Mouse (Mus musculus) right cerebral cortex, adult 2 months (tissue): ENCODE data around the gene Lkaaear1.
A peak's percentile ranks its signal among the peaks of the same experiment; 100 is the strongest.

Source experiments
- DNase-seq, 2 experiments: peaks; one replicate each; pipeline ENCODE4 v3.0.0; 2021 to 2022; ENCODE audit warnings: low spot score in 2 of 2

Lkaaear1 gene

DNA sequence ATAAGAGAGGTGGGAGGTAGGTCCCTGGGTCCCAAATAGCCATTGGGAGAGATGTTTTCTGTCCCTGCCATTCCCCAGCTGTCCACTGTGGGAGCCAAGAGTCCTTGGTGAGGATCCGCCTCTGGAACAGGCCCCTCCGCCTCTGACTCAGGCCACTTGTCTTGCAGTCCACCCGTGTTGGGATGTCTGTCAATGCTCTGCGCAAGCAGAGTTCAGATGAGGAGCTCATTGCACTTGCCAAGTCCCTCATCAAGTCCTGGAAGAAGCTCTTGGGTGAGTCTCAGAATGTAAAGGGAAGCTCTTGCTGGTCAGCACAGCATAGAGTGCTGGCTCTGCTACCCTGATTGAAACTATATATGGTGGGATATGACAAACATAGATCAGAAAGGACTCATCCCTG is 14.9 kb downstream of the Lkaaear1 start:
- DNase-seq, result no peak

DNA sequence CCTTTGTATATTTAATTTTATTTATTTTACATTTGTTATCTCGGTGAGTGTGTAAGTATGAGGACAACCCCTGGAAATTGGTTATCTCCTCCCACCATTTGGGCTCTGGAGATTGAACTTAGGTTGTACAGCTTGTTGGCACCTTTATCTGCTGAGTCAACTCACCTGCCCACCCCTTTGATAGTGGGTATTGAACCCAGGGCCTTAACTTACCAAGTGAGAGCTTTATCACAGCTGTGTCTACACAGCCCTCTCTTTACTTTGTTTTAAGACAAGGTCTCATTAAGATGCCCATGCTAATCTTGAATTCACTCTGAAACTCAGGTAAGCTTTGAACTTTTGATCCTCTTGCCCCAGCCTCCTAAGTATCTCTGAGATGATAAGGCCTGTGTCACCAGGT is 16.3 kb downstream of the Lkaaear1 start:
- DNase-seq, result no peak

DNA sequence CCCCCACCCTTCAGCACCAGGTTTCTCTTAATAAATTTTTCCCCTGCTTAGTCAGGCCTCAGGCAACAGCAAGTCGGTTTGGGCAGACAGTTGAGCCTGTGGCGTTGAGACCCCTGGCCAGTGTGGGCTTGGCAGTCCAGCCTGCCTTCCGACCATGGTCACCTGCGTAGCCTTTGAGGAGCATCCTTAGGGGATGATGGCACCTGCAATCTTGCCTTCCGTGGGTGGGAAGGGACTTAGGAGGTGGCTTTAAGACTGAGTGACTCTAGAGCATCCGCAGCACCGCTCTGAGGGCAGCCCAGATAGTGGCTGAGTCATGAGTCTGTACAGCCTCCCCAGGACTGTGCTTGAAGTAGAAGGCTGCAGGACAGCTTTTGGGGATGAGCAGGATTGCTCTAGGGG is 17.5 kb downstream of the Lkaaear1 start:
- peak in 1 of 2 experiments; percentile 52 for DNase-seq

DNA sequence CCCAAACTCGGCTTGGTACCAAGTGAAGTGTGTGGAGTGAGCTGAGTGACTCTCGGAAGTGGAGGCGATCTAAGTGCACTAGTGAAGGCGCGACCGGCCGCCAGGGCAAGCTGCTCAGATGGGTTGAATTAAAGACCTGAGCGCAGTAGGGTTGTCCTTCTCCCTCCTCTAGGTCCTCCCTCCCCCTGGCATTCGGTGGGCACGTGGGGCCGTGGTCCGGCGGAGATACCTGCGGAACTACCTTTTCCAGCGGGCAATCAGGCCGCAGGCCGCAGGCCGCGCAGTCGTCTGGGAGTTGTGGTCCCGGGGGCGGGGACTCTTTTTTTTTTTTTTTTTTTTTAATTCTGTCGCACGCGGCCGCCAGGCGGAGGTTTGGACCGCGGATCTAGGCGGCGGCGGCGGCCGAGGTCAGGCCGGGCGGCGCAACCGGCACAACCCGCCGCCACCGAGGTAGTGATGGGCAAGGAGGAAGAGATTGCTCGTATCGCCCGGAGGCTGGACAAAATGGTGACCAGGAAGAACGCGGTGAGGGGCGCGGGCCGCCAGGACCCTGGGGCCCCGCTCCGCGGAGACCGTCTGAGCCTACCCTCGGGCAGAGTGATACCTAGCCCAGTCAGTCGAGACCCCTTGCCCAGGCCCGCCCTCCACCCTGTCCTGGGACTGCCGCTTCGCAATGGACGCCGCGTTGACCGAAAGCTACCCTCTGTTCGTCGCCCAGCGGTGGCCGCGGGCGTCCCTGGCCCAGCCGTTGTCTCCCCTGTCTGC is 18.1 kb downstream of the Lkaaear1 start, which contains the start of gene Tcea2:
Gene Tcea2 (plus strand): TSS at position 360 of the 765 bp plus-strand sequence.
- DNase-seq, result peak; percentile 71 to 78

DNA sequence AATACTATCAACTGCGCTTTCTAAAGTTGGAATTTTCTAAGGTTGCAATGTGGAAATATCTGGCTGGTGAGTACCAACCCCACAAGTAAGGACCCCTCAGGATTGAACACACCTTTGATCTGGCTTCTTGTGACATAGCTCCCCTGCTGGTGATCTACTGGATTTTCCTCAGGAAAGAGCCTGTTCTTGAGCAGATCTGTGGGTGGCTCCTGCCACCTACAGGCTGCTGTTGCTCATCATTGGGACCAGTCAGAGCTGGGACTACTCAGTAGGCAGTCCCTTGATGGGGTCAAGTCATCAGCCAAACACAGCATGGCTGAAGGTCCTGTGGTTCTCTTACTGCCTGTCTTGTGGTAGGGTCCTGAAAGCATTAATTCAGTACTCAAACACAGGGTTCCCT is 19.5 kb downstream of the Lkaaear1 start:
- DNase-seq, result peak; percentile 78 to 86

DNA sequence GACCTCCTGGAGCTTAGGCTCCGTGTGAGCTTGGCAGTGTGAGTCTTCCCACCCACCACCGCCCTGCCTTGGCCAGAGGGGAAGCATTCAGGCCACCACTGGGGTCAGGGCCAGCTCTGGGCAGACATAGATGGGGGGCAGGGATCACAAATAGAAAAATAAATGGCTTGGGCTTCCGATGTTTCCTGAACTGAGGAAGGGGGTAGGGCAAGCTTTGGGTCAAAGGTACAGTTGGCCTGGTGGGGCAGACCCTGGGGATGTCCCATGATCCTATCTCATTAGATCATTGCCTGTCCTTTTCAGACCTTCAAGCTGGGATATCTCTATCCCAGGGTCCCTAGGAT is 20.5 kb downstream of the Lkaaear1 start:
- no peak for DNase-seq

DNA sequence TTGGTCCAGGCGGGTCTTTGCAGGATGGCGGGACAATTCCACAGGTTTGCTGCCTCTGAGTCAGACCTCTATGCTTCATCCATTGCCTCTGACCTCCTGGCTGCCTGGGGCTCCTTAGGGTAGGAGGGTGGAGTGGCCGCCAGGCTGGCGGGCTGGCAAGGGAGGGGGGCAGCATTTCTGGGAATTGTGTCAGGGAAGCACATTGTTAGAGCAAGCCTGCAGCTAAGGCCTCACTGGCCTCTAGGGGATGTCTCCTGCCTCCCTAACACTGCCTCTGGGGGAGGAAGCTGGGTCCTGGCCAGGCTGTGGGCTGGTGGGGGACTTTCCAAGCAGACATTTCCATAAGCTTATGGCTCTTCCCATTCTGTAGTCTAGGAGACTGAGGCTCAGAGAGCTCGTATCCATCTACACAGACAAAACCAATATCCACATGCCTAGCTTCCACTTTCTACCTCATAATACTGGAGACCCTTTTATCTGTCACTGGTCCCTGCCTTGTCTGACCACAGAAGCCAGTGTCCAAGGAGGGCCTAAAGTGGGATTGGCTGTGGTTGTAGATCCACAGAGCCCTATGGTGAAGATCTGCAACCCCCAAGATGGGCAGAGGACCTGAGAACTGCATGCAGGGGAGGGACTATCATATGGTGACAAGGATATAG is 21.0 kb downstream of the Lkaaear1 start:
- DNase-seq, result no peak

DNA sequence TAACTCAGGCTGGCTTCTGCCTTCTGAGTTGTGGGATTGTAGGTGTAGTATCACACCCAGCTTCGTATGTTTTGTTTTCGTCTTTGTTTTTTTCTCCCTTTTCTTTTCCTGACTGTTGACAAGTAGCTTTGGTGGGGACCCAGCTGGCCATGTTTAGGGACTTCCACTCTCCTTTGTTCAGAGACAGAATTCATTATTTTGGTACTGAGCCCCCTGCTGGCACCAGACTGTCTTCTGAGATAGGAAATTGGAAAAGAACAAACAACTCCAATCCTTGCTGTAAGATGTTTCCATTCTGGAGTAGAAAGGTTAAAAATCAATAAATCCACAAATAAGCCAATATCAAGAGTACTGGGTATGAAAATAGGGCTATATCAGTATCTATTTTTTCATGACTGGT is 21.8 kb downstream of the Lkaaear1 start:
- DNase-seq, result no peak

DNA sequence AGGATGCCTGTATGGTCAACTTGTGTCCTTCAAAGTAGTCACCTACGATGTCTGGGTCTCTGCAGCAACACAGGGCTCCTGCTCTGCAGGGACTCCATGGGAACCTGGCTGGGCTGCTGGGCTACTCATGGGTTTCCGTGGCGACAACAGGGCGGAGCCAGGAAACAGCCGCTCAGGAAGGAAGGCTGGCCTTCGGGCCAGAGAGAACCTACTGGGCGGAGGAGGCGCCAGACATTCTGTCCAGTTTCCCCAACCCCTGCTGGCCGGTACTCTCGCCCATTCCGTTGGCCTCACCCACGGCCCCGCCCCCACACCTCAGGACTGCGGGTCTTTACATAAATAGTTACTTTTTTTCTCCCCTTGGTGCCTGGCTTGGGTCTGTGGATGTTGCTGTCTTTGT is 22.8 kb downstream of the Lkaaear1 start:
- DNase-seq, result no peak

DNA sequence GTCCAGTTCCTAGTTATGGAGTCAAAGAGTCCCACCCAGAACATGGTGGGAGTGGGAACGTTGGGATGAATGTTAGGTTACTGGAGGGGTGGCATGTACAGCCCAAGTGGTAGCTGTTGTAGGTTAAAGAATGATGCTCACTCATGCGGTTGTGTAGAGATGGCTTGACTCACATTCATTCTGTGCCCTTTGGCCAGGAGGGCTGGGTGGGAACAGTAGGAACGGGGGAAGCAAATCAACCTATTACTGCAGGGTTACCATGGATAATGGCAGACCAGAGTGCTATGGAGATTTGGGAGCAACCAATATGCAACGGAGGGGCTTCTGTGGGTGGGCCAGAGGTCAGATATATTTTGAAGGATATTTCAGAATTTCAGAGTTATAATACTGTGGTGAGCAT is 23.3 kb downstream of the Lkaaear1 start:
- DNase-seq, result no peak

DNA sequence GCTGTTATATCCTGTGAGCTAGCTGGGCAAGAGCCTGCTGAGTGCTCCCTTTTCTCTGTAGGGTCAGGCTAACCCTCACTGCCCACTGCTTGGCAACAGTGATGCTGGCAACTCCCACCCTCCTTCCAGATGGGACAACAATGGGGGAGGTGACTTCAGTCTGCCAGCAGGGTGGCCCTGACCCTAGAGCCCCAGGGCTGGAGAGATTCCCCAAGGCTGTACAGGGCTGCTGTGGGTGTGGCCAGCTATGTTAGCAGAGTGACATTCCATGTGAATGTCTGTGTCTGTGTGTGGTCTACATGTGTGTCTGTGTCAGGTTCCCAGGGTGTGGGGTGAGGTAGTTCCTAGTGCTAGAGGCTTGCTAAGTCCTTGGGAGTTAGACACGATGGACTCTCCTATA is 24.7 kb downstream of the Lkaaear1 start:
- DNase-seq, result no peak

DNA sequence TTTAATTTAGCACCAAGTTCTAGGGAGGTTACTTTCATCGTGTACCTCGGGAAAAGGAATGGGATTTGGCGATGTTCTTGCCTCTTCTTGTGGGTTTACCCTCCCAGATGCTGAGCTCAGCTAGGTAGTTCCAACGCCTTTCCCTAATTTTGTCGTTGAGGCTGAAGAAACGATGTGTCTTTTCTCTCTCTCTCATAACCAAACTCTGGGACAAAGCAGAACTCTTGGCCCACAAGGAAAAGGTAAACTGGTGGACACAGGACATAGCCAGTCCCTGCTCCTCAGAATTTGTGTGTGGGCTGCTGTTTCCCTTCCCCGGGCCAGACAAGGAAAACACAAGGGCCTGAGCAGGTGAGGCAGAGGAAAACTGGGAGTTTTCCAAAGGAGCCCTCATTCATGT is 26.3 kb downstream of the Lkaaear1 start:
- no peak for DNase-seq

DNA sequence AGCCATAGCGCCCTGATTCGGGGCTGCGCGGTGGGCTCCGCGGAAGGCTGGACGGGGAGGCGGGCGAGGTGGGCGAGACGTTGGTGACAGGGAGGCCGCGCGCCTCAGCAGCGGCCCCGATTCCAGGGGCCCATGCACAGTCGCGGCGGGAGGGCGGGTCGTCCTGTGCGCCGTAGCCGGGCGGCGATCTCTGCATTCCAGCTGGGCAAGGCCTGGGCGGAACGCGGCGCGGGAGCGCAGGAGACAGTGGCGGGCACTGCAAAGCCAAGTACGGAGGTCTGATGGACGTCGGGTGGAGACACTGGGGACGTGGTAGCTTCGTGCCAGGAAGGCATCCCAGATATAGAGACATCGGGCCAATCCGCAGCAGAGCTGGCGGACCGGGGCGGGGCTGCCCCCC is 26.9 kb downstream of the Lkaaear1 start, which contains the start of gene Sox18:
Gene Sox18 (minus strand): TSS at position 315 of the 400 bp plus-strand sequence.
- no peak for DNase-seq

DNA sequence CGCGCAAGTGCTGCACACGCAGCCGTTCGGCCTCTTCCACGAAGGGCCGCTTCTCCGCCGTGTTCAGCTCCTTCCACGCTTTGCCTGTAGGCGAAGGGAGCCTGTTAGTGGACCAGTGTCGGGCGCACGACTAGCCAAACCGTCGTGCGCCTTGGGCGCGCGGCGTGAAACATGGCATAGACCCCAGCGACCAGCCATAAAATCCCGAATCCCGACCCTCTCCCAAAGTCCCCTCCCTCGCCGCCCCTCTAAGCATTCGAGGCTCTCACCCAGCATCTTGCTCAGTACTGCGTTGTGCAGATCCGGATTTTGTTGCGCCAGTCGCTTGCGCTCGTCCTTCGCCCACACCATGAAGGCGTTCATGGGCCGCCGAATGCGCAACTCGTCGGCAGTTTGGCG is 27.3 kb downstream of the Lkaaear1 start:
- no peak for DNase-seq

DNA sequence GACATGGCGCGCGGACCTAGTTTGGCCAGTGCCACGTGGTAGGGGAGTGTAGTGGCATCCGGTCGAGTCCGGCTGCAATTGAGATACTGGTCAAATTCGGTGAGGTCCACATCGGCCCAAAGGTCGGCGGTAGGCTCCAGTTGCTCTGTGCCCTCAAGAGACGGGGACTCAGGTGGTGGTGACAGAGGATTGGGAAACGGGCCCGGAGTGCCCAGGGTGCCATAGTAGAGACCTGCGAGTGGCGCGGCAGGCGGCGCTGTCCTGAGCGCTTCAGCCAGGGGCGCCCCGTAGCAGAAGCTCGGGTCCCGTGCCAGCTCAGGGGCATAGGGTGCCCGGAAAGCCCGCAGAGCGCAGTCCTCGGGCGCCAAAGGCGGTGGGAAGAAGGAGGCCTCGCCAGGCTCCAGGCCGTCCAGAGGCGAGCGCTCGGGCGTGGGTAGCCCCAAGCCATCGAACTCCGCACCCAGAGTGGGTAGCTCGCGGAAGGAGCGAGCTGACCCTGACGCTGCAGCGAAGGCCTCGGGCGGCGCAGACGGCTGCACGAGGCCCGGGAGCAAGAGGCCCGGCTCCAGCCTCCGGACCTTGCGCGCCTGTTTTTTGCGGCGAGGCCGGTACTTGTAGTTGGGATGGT is 27.8 kb downstream of the Lkaaear1 start:
- DNase-seq, result no peak

DNA sequence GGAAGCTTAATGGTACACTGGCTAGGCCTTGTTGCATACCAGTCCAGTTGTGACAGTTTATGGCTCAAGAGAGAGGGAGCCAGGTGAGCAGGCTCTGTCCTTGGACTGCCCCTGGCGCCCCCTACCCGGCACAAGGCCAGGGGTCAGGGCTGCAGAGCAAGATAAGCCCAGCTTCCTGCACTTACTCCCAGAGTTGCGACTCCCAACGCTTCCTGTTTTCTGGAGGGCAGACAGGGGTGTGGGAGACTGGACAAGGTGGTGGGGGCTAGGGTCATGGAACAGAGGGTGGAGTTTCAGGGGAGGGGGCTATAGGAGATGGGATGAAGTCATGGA is 35.0 kb downstream of the Lkaaear1 start:
- no peak for DNase-seq

DNA sequence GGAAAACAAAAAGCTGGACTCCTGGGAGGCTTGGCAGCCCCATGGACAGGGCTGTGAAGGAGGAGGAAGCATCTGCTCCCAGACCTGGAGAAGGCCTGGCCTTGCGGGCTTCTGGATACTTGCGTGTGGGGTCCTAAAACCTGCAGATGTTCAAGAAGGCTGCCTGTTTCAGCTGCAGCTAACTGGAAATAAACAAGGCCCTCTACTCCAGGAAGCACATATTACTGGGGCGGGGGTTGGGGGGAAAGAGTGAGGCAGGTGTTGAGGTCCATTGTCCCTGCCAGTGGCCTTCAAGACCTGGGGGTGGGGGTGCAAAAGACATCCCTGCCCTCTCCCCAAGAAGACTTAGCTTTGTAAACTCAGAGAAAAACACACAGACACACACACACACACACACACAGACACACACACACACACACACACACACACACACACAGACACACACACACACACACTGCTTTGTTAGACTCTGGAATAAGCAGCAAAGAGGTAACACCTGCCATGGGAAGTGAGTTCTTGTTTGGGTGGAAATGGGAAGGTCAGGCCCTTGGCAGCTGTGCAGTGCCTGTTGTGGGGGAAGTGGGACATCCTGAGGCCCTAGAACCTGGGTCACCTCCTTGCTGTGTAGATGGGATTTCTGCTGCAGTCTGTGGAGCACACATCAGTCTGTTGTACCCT is 35.5 kb downstream of the Lkaaear1 start:
- no peak for DNase-seq

DNA sequence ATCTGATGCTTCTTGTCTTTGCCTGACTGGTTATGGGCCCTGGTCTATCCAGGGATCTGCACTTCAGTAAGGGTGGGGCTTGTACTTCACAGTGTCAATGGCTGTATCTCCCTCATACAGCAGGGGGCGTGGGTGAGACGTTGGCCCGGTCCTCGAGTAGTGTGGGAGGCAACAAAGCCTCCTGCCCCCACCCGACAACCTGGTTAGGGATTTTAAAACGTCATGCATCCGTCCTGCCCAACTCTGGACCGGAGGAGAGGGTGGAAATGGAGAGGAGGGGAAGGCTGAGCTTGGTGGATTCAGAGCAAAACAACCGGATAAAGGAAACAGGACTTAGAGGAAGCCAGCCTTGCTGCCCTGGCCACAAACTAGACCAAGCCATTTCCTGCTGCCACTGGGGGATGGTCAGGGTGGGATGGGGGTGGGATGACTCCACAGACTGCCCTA is 38.6 kb downstream of the Lkaaear1 start:
- peak; percentile 77 to 85 for DNase-seq

DNA sequence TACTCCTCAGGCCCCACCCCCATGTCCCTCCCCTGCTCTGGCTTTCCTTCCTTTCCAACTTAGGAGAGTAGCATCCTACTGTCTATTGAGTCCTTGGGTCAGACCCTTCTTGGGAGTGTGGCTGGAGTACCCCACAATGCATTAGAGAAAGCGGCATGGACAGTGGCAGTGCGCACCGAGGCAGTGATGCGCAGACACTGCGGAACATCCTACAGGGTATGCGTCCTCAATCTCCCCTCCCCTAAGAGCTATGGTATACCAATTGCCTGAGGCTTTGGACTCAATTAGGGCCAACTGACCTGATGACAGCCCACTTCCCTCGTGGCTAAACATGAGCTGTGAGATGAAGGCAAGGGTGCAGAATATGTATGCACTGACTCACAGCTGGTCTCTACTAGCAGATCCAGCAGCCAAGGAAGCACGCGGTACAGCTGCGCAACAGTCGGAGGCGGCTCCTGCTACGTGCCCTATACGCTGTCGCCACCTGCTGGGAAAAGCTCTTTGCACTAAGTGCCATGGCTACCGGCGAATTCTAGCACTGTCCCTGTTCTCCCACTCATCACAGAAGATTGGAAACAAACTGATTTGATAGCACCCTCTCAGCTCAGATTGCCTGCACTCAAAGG is 39.2 kb downstream of the Lkaaear1 start:
- peak; percentile 59 to 77 for DNase-seq

DNA sequence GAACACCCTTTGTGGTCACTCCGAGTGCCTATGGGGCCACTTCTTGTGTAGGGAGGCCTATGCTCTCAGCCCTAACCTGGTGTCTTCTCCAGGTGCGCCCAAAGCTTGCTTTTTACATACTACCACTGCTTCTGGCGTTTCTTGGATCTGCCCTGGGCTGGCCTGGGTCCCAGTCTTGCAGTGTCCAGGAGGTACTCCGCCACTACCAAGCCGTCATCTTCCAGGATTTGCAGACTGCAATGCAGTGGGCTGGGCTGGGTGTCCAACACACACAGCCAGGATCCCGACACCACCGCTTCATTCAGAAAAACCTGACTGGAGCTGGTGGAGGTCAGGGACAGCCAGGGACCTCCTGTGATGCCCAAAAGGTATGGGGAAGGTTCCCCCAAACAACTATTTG is 39.7 kb downstream of the Lkaaear1 start:
- DNase-seq, result no peak

DNA sequence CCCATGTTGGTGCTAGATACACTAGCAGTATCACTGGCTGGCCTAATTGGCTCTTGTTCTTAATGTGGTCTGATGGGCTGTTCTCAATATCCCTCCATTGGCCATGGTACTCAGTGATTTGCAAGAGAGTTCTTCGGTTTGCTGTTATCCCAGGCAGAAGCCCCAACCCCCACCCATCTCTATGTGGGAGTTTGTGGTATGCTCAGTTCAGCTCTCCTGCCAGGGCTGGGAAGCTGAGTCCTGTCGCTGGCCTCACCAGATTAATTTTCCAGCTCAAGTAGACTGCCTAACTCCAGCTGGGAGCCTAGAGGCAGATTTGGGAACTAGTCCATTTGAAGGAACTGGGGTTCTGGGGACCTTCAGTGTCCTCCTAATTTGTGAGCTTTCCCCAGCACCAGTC is 40.8 kb downstream of the Lkaaear1 start:
- DNase-seq, result no peak

DNA sequence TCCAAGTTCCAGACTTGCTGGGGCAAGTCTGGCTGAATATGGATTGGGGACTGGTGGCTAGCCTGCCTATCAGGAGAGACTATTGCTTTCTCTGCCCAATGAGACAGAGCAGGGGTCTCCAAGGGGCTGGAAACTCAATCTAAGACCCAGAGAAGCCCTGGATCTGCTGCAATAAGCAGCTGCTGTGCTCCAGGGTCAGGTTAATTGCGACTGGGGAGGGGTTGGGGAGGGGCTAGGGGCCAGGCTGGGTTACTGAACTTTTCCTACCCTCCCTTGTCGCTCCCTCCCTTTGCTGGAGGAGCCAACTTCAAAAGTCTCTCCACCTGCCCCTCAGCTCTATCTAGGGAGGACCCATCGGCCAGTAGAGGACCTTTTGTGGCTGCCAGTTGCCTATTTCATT is 41.5 kb downstream of the Lkaaear1 start, which contains the start of gene Gm29797:
Gene Gm29797 (plus strand): TSS at position 301 of the 400 bp plus-strand sequence.
- no peak for DNase-seq
